Mouse (Mus musculus): ENCODE data around the gene Tecta. TPM values are rescaled to one million over a fixed set of nuclear protein-coding genes. Genes with fewer than 3 reads are reported as not detected.

Tecta gene
- polyA plus RNA-seq, 1 experiment, result not detected

GRCm38 (mm10) chr9:42401486-42401885 is 1.8 kb upstream of the Tecta start:
- H3K4me1 ChIP-seq (ENCODE audit: control insufficient read depth, insufficient read depth, low read length), result no peaks in the 10 kb centered on the region
- H3K9me3 ChIP-seq (replicated peaks; ENCODE audit: control insufficient read depth, insufficient read depth, low read length, poor library complexity, severe bottlenecking), result no peaks in the 10 kb centered on the region
- no peaks in the 10 kb centered on the region for H3K36me3 ChIP-seq (ENCODE audit: control insufficient read depth, insufficient read depth, low read length, poor library complexity, severe bottlenecking)
- H3K4me3 ChIP-seq (ENCODE audit: low read depth, low read length), result no peak overlapping the region
- TF ChIP-seq CTCF (IDR thresholded peaks at IDR 0.05; ENCODE audit: low read depth, low read length) (no peak), POLR2A (IDR thresholded peaks at IDR 0.05; ENCODE audit: insufficient read depth, low read length) (no peak), EP300 (IDR thresholded peaks at IDR 0.05; ENCODE audit: insufficient read depth, low read depth, low read length) (no peak)
- no peak overlapping the region for H3K9ac ChIP-seq (ENCODE audit: low read depth, poor library complexity, severe bottlenecking)
- no peak overlapping the region for H3K27ac ChIP-seq (ENCODE audit: insufficient read depth, low read length)
- no peaks in the 10 kb centered on the region for H3K27me3 ChIP-seq (ENCODE audit: control insufficient read depth, insufficient read depth, low read length, poor library complexity, severe bottlenecking)

- H3K27me3 ChIP-seq (ENCODE audit: control insufficient read depth, insufficient read depth, low read length, poor library complexity, severe bottlenecking), result no peaks in the 10 kb centered on the region
- H3K9ac ChIP-seq (ENCODE audit: low read depth, poor library complexity, severe bottlenecking), result no peak overlapping the region
- no peak overlapping the region for H3K4me3 ChIP-seq (ENCODE audit: low read depth, low read length)
- no peaks in the 10 kb centered on the region for H3K36me3 ChIP-seq (ENCODE audit: control insufficient read depth, insufficient read depth, low read length, poor library complexity, severe bottlenecking)
- H3K9me3 ChIP-seq (replicated peaks; ENCODE audit: control insufficient read depth, insufficient read depth, low read length, poor library complexity, severe bottlenecking), result no peaks in the 10 kb centered on the region
- no peak for TF ChIP-seq POLR2A (IDR thresholded peaks at IDR 0.05; ENCODE audit: insufficient read depth, low read length)
- TF ChIP-seq CTCF (IDR thresholded peaks at IDR 0.05; ENCODE audit: low read depth, low read length), result no peak
- TF ChIP-seq EP300 (IDR thresholded peaks at IDR 0.05; ENCODE audit: insufficient read depth, low read depth, low read length), result no peak
- H3K27ac ChIP-seq (ENCODE audit: insufficient read depth, low read length), result no peak overlapping the region
- no peaks in the 10 kb centered on the region for H3K4me1 ChIP-seq (ENCODE audit: control insufficient read depth, insufficient read depth, low read length)
These were observed 3.6 kb downstream of the Tecta start for GRCm38 (mm10) chr9:42396141-42396540.

- TF ChIP-seq POLR2A (IDR thresholded peaks at IDR 0.05; ENCODE audit: insufficient read depth, low read length) (no peak), EP300 (IDR thresholded peaks at IDR 0.05; ENCODE audit: insufficient read depth, low read depth, low read length) (no peak), CTCF (IDR thresholded peaks at IDR 0.05; ENCODE audit: low read depth, low read length) (no peak)
- no peak overlapping the region for H3K27ac ChIP-seq (ENCODE audit: insufficient read depth, low read length)
These were observed 4.8 kb downstream of the Tecta start for GRCm38 (mm10) chr9:42394903-42395302.

GRCm38 (mm10) chr9:42394321-42394720 is 5.4 kb downstream of the Tecta start:
- H3K9ac ChIP-seq (ENCODE audit: low read depth, poor library complexity, severe bottlenecking), result no peak overlapping the region
- H3K27me3 ChIP-seq (ENCODE audit: control insufficient read depth, insufficient read depth, low read length, poor library complexity, severe bottlenecking), result no peaks in the 10 kb centered on the region
- no peak overlapping the region for H3K27ac ChIP-seq (ENCODE audit: insufficient read depth, low read length)
- no peaks in the 10 kb centered on the region for H3K9me3 ChIP-seq (replicated peaks; ENCODE audit: control insufficient read depth, insufficient read depth, low read length, poor library complexity, severe bottlenecking)
- TF ChIP-seq EP300 (IDR thresholded peaks at IDR 0.05; ENCODE audit: insufficient read depth, low read depth, low read length), result no peak
- no peak for TF ChIP-seq POLR2A (IDR thresholded peaks at IDR 0.05; ENCODE audit: insufficient read depth, low read length)
- no peak for TF ChIP-seq CTCF (IDR thresholded peaks at IDR 0.05; ENCODE audit: low read depth, low read length)
- no peaks in the 10 kb centered on the region for H3K36me3 ChIP-seq (ENCODE audit: control insufficient read depth, insufficient read depth, low read length, poor library complexity, severe bottlenecking)
- H3K4me3 ChIP-seq (ENCODE audit: low read depth, low read length), result no peak overlapping the region
- no peaks in the 10 kb centered on the region for H3K4me1 ChIP-seq (ENCODE audit: control insufficient read depth, insufficient read depth, low read length)

More at GRCm38 (mm10) chr9:42394903-42395302, 4.8 kb downstream of the Tecta start:
- Histone ChIP-seq H3K4me1 (ENCODE audit: control insufficient read depth, insufficient read depth, low read length) (no peaks in the 10 kb centered on the region), H3K9me3 (replicated peaks; ENCODE audit: control insufficient read depth, insufficient read depth, low read length, poor library complexity, severe bottlenecking) (no peaks in the 10 kb centered on the region), H3K27me3 (ENCODE audit: control insufficient read depth, insufficient read depth, low read length, poor library complexity, severe bottlenecking) (no peaks in the 10 kb centered on the region), H3K4me3 (ENCODE audit: low read depth, low read length) (no peak overlapping the region), H3K36me3 (ENCODE audit: control insufficient read depth, insufficient read depth, low read length, poor library complexity, severe bottlenecking) (no peaks in the 10 kb centered on the region), H3K9ac (ENCODE audit: low read depth, poor library complexity, severe bottlenecking) (no peak overlapping the region)

- Histone ChIP-seq H3K36me3 (ENCODE audit: control insufficient read depth, insufficient read depth, low read length, poor library complexity, severe bottlenecking) (no peaks in the 10 kb centered on the region), H3K27ac (ENCODE audit: insufficient read depth, low read length) (no peak overlapping the region), H3K9me3 (replicated peaks; ENCODE audit: control insufficient read depth, insufficient read depth, low read length, poor library complexity, severe bottlenecking) (no peaks in the 10 kb centered on the region), H3K9ac (ENCODE audit: low read depth, poor library complexity, severe bottlenecking) (no peak overlapping the region), H3K4me1 (ENCODE audit: control insufficient read depth, insufficient read depth, low read length) (no peaks in the 10 kb centered on the region), H3K4me3 (ENCODE audit: low read depth, low read length) (no peak overlapping the region), H3K27me3 (ENCODE audit: control insufficient read depth, insufficient read depth, low read length, poor library complexity, severe bottlenecking) (no peaks in the 10 kb centered on the region)
- no peak for TF ChIP-seq POLR2A (IDR thresholded peaks at IDR 0.05; ENCODE audit: insufficient read depth, low read length)
- no peak for TF ChIP-seq CTCF (IDR thresholded peaks at IDR 0.05; ENCODE audit: low read depth, low read length)
- TF ChIP-seq EP300 (IDR thresholded peaks at IDR 0.05; ENCODE audit: insufficient read depth, low read depth, low read length), result no peak
These were observed 6.8 kb downstream of the Tecta start for GRCm38 (mm10) chr9:42392927-42393326.

GRCm38 (mm10) chr9:42388490-42388889 is 11.2 kb downstream of the Tecta start:
- Histone ChIP-seq H3K27me3 (ENCODE audit: control insufficient read depth, insufficient read depth, low read length, poor library complexity, severe bottlenecking) (no peaks in the 10 kb centered on the region), H3K4me3 (ENCODE audit: low read depth, low read length) (no peak overlapping the region), H3K4me1 (ENCODE audit: control insufficient read depth, insufficient read depth, low read length) (no peaks in the 10 kb centered on the region), H3K9me3 (replicated peaks; ENCODE audit: control insufficient read depth, insufficient read depth, low read length, poor library complexity, severe bottlenecking) (no peaks in the 10 kb centered on the region), H3K27ac (ENCODE audit: insufficient read depth, low read length) (no peak overlapping the region), H3K36me3 (ENCODE audit: control insufficient read depth, insufficient read depth, low read length, poor library complexity, severe bottlenecking) (no peaks in the 10 kb centered on the region), H3K9ac (ENCODE audit: low read depth, poor library complexity, severe bottlenecking) (no peak overlapping the region)
- TF ChIP-seq CTCF (IDR thresholded peaks at IDR 0.05; ENCODE audit: low read depth, low read length) (no peak), EP300 (IDR thresholded peaks at IDR 0.05; ENCODE audit: insufficient read depth, low read depth, low read length) (no peak), POLR2A (IDR thresholded peaks at IDR 0.05; ENCODE audit: insufficient read depth, low read length) (no peak)
